Mouse (Mus musculus) brown adipose tissue, adult 24 weeks (tissue): ENCODE measurements around the gene AC141477.1. TPM values are rescaled to one million over a fixed set of nuclear protein-coding genes. Genes with fewer than 3 reads are reported as not detected.

Experiments
- H3K27ac ChIP-seq: fragments of 200-500 bp; replicated peaks from 2 replicates; pipeline ENCODE4 v1.5.1; 2012; ENCODE audit warnings: low read depth, mild to moderate bottlenecking, low read length
- H3K4me1 ChIP-seq: fragments of 200-500 bp; 2 replicates; pipeline ENCODE4 v1.6.1; 2012; ENCODE audit warnings: low read length, mixed read lengths; ENCODE audit not compliant: control insufficient read depth, insufficient read depth, insufficient read length
- H3K4me3 ChIP-seq: fragments of 200-500 bp; 2 replicates; pipeline ENCODE4 v1.5.1; 2012; ENCODE audit warnings: low read depth, mild to moderate bottlenecking, low read length, moderate library complexity; ENCODE audit not compliant: insufficient read depth
- polyA plus RNA-seq: library from polyadenylated mRNA; stranded (reverse); fragments of >200 nt; gene quantifications from 2 replicates; pipeline ENCODE4 v1.2.4, GENCODE M21; 2012; ENCODE audit not compliant: missing spikeins, insufficient read depth, insufficient read length

The AC141477.1 gene
- polyA plus RNA-seq = not detected in 2 replicates

- Histone ChIP-seq H3K4me3 (no peak within 1 kb of the TSS), H3K27ac (no peak within 1 kb of the TSS), H3K4me1 (peaks cover 4% of the 10 kb centered on the region; the same call in 1 of the 2 replicates)
Measured at GRCm38 (mm10) chr10:76440281-76440680, at the start of gene AC141477.1. AC141477.1 (minus strand) TSS chr10:76440444.

- Histone ChIP-seq H3K4me1 (no peaks in the 10 kb centered on the region), H3K4me3 (no peak overlapping the region), H3K27ac (no peak overlapping the region)
Measured at GRCm38 (mm10) chr10:76489205-76489604, 49.0 kb upstream of the AC141477.1 start.

GRCm38 (mm10) chr10:76488265-76488664, 48.0 kb upstream of the AC141477.1 start:
- no peak overlapping the region for H3K27ac ChIP-seq
- no peak overlapping the region for H3K4me3 ChIP-seq
- H3K4me1 ChIP-seq = no peaks in the 10 kb centered on the region

- H3K4me3 ChIP-seq = no peak overlapping the region
- no peak overlapping the region for H3K27ac ChIP-seq
- no peaks in the 10 kb centered on the region for H3K4me1 ChIP-seq
Measured at GRCm38 (mm10) chr10:76486302-76486701, 46.1 kb upstream of the AC141477.1 start.

- Histone ChIP-seq H3K27ac (no peak overlapping the region), H3K4me3 (no peak overlapping the region), H3K4me1 (no peaks in the 10 kb centered on the region)
Measured at GRCm38 (mm10) chr10:76481480-76481879, 41.2 kb upstream of the AC141477.1 start.

GRCm38 (mm10) chr10:76480851-76481250, 40.6 kb upstream of the AC141477.1 start:
- no peak overlapping the region for H3K27ac ChIP-seq
- H3K4me1 ChIP-seq = no peaks in the 10 kb centered on the region
- no peak overlapping the region for H3K4me3 ChIP-seq

- no peaks in the 10 kb centered on the region for H3K4me1 ChIP-seq
- H3K4me3 ChIP-seq = no peak overlapping the region
- H3K27ac ChIP-seq = no peak overlapping the region
Measured at GRCm38 (mm10) chr10:76473759-76474158, 33.5 kb upstream of the AC141477.1 start.

GRCm38 (mm10) chr10:76468203-76469162, 28.2 kb upstream of the AC141477.1 start, which contains the start of the genes Mcm3ap and Ybey:
Mcm3ap (plus strand) TSS chr10:76468927.
Ybey (minus strand) TSS chr10:76469114.
- H3K4me1 ChIP-seq = no peaks in the 10 kb centered on the region
- peak within 1 kb of the TSS; percentile 82 for H3K4me3 ChIP-seq

GRCm38 (mm10) chr10:76462721-76463120, 22.5 kb upstream of the AC141477.1 start:
- Histone ChIP-seq H3K4me1 (no peaks in the 10 kb centered on the region), H3K27ac (no peak overlapping the region), H3K4me3 (no peak overlapping the region)

More at GRCm38 (mm10) chr10:76468203-76469162, 28.2 kb upstream of the AC141477.1 start, which contains the start of the genes Mcm3ap and Ybey:
- peak within 1 kb of the TSS; percentile 53 for H3K27ac ChIP-seq

GRCm38 (mm10) chr10:76462312-76462711, 22.1 kb upstream of the AC141477.1 start:
- Histone ChIP-seq H3K4me1 (no peaks in the 10 kb centered on the region), H3K4me3 (no peak overlapping the region), H3K27ac (no peak overlapping the region)

GRCm38 (mm10) chr10:76461255-76461654, 21.0 kb upstream of the AC141477.1 start:
- no peak overlapping the region for H3K27ac ChIP-seq
- no peaks in the 10 kb centered on the region for H3K4me1 ChIP-seq

GRCm38 (mm10) chr10:76455289-76455688, 15.0 kb upstream of the AC141477.1 start:
- H3K4me3 ChIP-seq = no peak overlapping the region
- H3K4me1 ChIP-seq = no peaks in the 10 kb centered on the region
- H3K27ac ChIP-seq = no peak overlapping the region

More at GRCm38 (mm10) chr10:76461255-76461654, 21.0 kb upstream of the AC141477.1 start:
- no peak overlapping the region for H3K4me3 ChIP-seq

GRCm38 (mm10) chr10:76448851-76449250, 8.6 kb upstream of the AC141477.1 start, which contains the start of gene 2610028H24Rik:
2610028H24Rik (plus strand) TSS chr10:76449081.
- Histone ChIP-seq H3K4me1 (no peaks in the 10 kb centered on the region; the same call in 1 of the 2 replicates), H3K27ac (no peak within 1 kb of the TSS), H3K4me3 (no peak within 1 kb of the TSS)

GRCm38 (mm10) chr10:76447406-76448229, 7.4 kb upstream of the AC141477.1 start:
- no peak overlapping the region for H3K4me3 ChIP-seq
- no peak overlapping the region for H3K27ac ChIP-seq
- no peaks in the 10 kb centered on the region; the same call in 1 of the 2 replicates for H3K4me1 ChIP-seq
